Mouse (Mus musculus) kidney, adult 2 months (tissue): ENCODE measurements around the gene Unc45b. TPM values are rescaled to one million over a fixed set of nuclear protein-coding genes. Genes with fewer than 3 reads are reported as not detected.

ENCODE experiments used
- DNase-seq: peaks from one replicate; pipeline ENCODE4 v3.0.0; 2021
- H3K27ac ChIP-seq: fragments of 200-500 bp; 2 replicates; pipeline ENCODE4 v1.5.1; 2012; ENCODE audit warnings: low read depth, low read length, control low read depth, inconsistent platforms; ENCODE audit not compliant: insufficient read depth
- H3K27me3 ChIP-seq: fragments of 200-500 bp; replicated peaks from 2 replicates; pipeline ENCODE4 v1.6.1; 2012; ENCODE audit warnings: mild to moderate bottlenecking, moderate library complexity, low read length, inconsistent platforms; ENCODE audit not compliant: control insufficient read depth, insufficient read depth
- H3K36me3 ChIP-seq: fragments of 200-500 bp; 2 replicates; pipeline ENCODE4 v1.6.1; 2012; ENCODE audit warnings: mild to moderate bottlenecking, moderate library complexity, low read length, inconsistent platforms; ENCODE audit not compliant: control insufficient read depth, insufficient read depth
- H3K4me1 ChIP-seq: fragments of 200-500 bp; 2 replicates; pipeline ENCODE4 v1.6.1; 2011; ENCODE audit warnings: low read length; ENCODE audit not compliant: control insufficient read depth, insufficient read depth
- H3K4me3 ChIP-seq: fragments of 200-500 bp; 2 replicates; pipeline ENCODE4 v1.5.1; 2011; ENCODE audit warnings: mild to moderate bottlenecking, low read depth, low read length, control low read depth; ENCODE audit not compliant: insufficient read depth
- CTCF ChIP-seq: fragments of 200-500 bp; conservative IDR thresholded peaks from 2 replicates; pipeline ENCODE4 v1.5.1; 2011; ENCODE audit warnings: low read depth, mild to moderate bottlenecking, control low read depth, low read length, moderate library complexity, mixed read lengths; ENCODE audit not compliant: insufficient read depth, insufficient read length
- POLR2A ChIP-seq: fragments of 200-500 bp; IDR thresholded peaks from one replicate; pipeline ENCODE4 v1.6.1; 2011; ENCODE audit warnings: low read depth, low read length, control low read depth
- WGBS: fragments of 180-500 bp; shearing (Covaris S2); methylation state at CpG from one replicate; pipeline ENCODE4 v1.1.7; 2018; 5-methylcytosine and 5-hydroxymethylcytosine counted together
- polyA plus RNA-seq: library from polyadenylated mRNA; depleted of rRNA; stranded (reverse); fragments of >200 nt; gene quantifications from 2 replicates; pipeline ENCODE4 v1.2.3, GENCODE M21; 2012

The Unc45b gene
- polyA plus RNA-seq, 1 experiment = 7.9 TPM

DNA sequence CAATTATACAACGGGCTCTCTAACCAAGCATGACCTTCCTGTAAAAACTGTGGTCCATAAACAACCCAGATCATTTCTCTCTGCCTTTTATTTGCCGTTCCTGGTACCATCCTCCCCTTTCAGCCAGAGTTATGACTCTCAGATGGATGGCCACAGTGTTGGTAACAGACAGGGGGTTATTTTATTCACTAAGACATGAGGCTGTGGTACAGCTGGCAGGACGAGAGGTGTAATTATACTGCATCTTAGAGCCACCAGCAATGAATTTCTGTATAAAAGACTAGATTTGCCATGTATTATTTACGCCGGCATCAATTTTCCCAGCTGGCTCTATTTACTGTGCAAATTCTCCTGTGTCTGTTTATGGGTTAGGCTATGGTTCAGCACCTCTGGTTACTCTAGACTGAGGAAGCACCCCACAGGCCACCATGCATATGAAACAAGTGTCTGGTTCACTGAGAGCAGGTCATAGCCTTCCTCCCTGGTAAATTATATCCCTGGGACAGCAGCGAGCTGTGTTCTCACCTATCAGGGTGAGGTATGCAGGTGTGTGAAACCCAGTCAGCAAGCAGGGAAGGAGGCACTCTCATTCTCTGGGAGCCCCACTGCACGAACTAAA, 32.5 kb upstream of the Unc45b start:
- Histone ChIP-seq H3K27me3 (no peaks in the 10 kb centered on the region), H3K4me3 (no peak overlapping the region), H3K36me3 (peaks cover 2% of the 10 kb centered on the region), H3K27ac (no peak overlapping the region), H3K4me1 (no peaks in the 10 kb centered on the region)
- WGBS = 62% methylated on average over 7 of the region's 7 CpGs
- no peak for DNase-seq
- no peak for TF ChIP-seq POLR2A
- TF ChIP-seq CTCF = no peak

DNA sequence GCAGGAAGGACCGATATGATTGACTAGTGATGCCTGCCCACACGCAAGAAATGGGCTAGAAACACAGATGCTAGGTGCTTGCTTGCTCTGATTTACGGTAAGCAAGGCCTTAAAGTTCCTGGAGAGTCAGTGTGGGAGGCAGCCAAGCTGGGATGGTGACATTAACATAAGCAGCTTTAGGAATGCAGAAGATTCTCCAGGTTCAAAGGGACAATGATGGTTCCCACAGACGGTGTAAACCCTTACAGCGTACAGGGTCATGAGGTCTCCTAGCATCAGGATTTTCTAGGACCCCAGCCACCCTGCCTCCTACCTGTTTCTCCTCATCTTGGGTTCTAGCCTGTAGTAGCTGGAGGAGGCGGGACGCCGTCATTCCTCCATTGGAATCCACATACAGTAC, 27.2 kb upstream of the Unc45b start:
- TF ChIP-seq CTCF = no peak
- no peak for TF ChIP-seq POLR2A
- Histone ChIP-seq H3K27me3 (no peaks in the 10 kb centered on the region), H3K4me3 (no peak overlapping the region), H3K4me1 (peaks cover 5% of the 10 kb centered on the region; the same call in 1 of the 2 replicates), H3K36me3 (peaks cover 2% of the 10 kb centered on the region), H3K27ac (no peak overlapping the region)
- WGBS = 68% methylated on average over 8 of the region's 8 CpGs
- no peak for DNase-seq

DNA sequence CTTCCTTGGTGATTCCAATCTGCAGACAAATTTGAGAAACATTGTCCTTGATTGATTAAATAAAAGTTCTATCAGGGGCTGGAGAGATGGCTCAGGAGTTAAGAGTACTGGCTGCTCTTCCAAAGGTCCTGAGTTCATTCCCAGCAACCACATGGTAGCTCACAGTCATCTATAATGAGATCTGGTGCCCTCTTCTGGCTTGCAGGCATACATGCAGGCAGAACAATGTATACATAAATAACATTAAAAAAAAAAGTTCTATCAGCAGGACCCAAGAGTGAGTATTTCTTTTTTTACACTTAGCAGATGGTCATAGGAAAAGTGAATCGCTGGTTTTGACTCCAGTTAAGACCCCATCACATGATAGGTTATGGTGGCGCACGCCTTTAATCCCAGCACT, 23.8 kb upstream of the Unc45b start:
- Histone ChIP-seq H3K36me3 (no peaks in the 10 kb centered on the region), H3K4me3 (no peak overlapping the region), H3K4me1 (peaks cover 8% of the 10 kb centered on the region; the same call in 1 of the 2 replicates), H3K27ac (no peak overlapping the region), H3K27me3 (no peaks in the 10 kb centered on the region)
- 90% methylated on average over 3 of the region's 3 CpGs for WGBS
- TF ChIP-seq POLR2A (no peak), CTCF (peak; percentile 29)
- no peak for DNase-seq

DNA sequence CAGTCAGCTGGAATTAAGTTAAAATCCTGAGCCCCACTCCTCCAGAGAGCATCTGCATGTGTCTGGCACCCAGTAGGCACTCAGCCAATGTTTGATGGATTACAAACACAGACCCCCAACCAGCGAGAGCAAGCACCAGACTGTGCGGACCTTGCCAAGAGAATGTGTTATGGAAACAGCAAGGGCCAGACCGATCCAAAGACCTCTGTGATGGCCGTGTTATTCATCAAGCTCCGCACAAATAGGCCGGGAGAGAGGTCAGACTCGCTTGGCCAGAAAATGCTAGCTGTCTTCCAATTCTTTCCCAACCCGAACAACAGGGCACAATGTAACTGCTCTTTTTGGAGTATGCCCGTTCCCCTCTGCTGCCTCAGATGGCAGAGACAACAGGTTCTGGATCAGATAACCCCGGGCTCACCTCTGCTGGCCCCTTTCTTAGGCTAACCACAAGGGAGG, 21.8 kb upstream of the Unc45b start:
- DNase-seq = peak; percentile 88
- Histone ChIP-seq H3K27ac (peak overlapping the region; percentile 42; the same call in 1 of the 2 replicates), H3K36me3 (no peaks in the 10 kb centered on the region), H3K4me3 (0 out of 2 replicates have a peak overlapping the region, but pooled peaks have one; percentile 2), H3K4me1 (peaks cover 8% of the 10 kb centered on the region; the same call in 1 of the 2 replicates), H3K27me3 (no peaks in the 10 kb centered on the region)
- 24% methylated on average over 10 of the region's 10 CpGs for WGBS
- no peak for TF ChIP-seq CTCF
- TF ChIP-seq POLR2A = no peak

DNA sequence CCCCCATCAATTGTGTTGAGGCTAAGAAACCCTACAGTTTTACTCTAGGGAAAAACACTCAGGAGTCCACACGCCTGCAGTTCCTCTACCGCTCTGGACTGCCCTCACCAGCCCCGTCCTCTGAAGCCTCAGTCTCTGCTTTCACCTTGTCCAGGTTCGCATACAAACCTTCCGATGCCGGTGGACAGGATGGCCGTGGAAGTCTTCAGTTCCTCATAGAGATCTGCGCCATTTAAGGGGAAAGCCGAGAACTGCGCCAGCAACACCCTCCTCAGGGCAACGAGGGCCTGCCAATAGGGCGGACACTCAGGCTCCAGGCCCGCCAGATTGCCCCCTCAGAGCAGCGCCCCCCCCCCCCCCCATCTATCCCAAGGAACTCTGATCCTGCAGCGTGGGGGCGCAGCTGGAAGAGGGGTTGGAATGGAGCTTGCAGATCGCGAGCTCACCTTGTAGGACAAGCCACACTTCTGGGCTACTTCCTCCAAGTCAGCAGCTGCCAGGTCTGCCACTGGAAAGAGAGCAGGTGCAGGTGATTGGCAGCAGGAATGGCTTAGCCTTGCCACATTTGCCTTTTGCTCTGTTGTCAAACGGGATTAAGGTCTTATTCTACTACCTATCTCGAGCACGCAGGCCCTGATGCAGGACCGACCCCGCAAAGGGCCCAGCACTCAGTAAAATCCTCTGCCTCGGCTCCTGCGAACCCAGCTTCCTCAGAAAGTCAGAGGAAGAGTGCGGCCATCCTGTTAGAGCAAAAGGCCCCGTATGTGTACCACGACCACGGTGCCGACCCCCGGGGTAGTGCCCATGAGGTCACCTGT, 20.6 kb upstream of the Unc45b start:
- Histone ChIP-seq H3K27me3 (no peaks in the 10 kb centered on the region), H3K27ac (peak overlapping the region; percentile 78), H3K4me1 (peaks cover 8% of the 10 kb centered on the region; the same call in 1 of the 2 replicates), H3K4me3 (peak overlapping the region; percentile 82), H3K36me3 (no peaks in the 10 kb centered on the region)
- DNase-seq = peak; percentile 56
- TF ChIP-seq CTCF (no peak), POLR2A (no peak)
- 3% methylated on average over 31 of the region's 31 CpGs for WGBS

DNA sequence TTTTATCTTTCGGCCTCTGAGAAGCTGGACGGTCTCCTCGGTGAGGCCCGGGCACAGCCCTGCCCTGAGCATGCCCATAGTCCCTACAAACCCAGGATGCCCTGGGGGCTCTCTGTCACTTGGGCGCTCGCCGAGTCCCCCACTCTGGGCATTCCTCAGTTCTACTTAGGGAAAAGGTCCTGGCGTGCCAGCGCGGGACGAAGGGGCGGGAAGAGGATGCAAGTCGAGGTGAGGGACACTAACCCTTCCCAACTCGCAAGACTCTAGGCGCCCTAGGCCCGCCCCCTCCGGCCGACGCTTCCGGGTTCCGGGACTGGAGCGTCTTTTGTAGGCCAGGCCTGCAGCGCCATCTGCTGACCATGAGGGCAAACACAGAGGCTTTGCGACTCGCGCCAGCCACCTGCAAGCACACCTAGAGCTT, 20.0 kb upstream of the Unc45b start, which contains the start of gene Rad51d:
Rad51d (minus strand) TSS at position 273 of the 421 bp plus-strand sequence.
- peak; percentile 96 for DNase-seq
- TF ChIP-seq POLR2A (peak; percentile 67), CTCF (peak; percentile 94)
- WGBS = under 1% methylated on average over 26 of the region's 26 CpGs

DNA sequence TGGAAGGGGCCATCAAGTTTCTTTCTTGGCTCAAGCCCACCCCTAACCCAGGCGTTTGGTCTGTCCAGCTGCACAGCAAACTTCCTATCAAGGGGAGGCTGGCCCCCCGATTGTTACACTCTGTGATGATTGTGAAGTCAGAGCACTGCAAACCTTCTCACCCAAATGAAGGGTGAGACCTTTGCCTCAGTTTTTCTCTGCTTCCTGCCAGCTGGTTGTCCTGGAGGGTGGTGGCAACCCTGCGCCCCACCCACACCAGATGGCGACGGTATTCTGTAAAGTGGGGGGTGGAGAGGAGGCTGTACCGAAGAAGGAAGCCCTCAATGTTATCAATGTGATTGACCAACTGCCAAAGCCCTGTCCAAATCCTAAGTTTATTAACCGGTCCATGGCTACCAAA, 18.4 kb upstream of the Unc45b start, which contains the start of gene Fndc8:
Fndc8 (plus strand) TSS at position 189 of the 400 bp plus-strand sequence.
- Histone ChIP-seq H3K27ac (no peak within 1 kb of the TSS), H3K27me3 (no peaks in the 10 kb centered on the region), H3K4me1 (peaks cover 8% of the 10 kb centered on the region; the same call in 1 of the 2 replicates), H3K4me3 (no peak within 1 kb of the TSS), H3K36me3 (no peaks in the 10 kb centered on the region)
- WGBS = 46% methylated on average over 7 of the region's 7 CpGs
- TF ChIP-seq POLR2A = no peak
- TF ChIP-seq CTCF = no peak
- no peak for DNase-seq

More for the DNA sequence above, 20.0 kb upstream of the Unc45b start, which contains the start of gene Rad51d:
- H3K4me3 ChIP-seq = peak within 1 kb of the TSS; percentile 82
- peaks cover 8% of the 10 kb centered on the region; the same call in 1 of the 2 replicates for H3K4me1 ChIP-seq
- H3K27me3 ChIP-seq = no peaks in the 10 kb centered on the region
- H3K36me3 ChIP-seq = no peaks in the 10 kb centered on the region
- H3K27ac ChIP-seq = peak within 1 kb of the TSS; percentile 78
